Mouse (Mus musculus) erythroblast, embryonic 14.5 days (primary cell): Measurements from ENCODE around the gene Bmf. TPM values are rescaled to one million over a fixed set of nuclear protein-coding genes. Genes with fewer than 3 reads are reported as not detected.

Experiments
- H3K27me3 ChIP-seq: 2 replicates; pipeline ENCODE4 v1.6.1; 2012; ENCODE audit warnings: inconsistent platforms; ENCODE audit not compliant: control insufficient read depth
- H3K36me3 ChIP-seq: 2 replicates; pipeline ENCODE4 v1.6.1; 2012; ENCODE audit warnings: mild to moderate bottlenecking, inconsistent platforms; ENCODE audit not compliant: control insufficient read depth
- H3K4me1 ChIP-seq: 2 replicates; pipeline ENCODE4 v1.6.1; 2012; ENCODE audit warnings: inconsistent platforms; ENCODE audit not compliant: control insufficient read depth
- H3K4me3 ChIP-seq: replicated peaks from 2 replicates; pipeline ENCODE3; 2012; ENCODE audit warnings: moderate library complexity, mild to moderate bottlenecking, inconsistent platforms
- H3K9me3 ChIP-seq: 2 replicates; pipeline ENCODE4 v1.6.1; 2012; ENCODE audit warnings: low read length, inconsistent platforms, mixed read lengths; ENCODE audit not compliant: control insufficient read depth
- GATA1 ChIP-seq: IDR thresholded peaks from 2 replicates; pipeline ENCODE4 v1.6.1; 2012; ENCODE audit warnings: low read length, inconsistent platforms, mixed read lengths
- TAL1 ChIP-seq: IDR thresholded peaks from 3 replicates; pipeline ENCODE4 v1.6.1; 2012; ENCODE audit warnings: low read length, inconsistent platforms, mixed read lengths
- polyA plus RNA-seq: library from polyadenylated mRNA; stranded (reverse); fragments of >175 nt; gene quantifications from 2 replicates; pipeline ENCODE4 v1.2.3, GENCODE M21; 2012

Bmf gene
- polyA plus RNA-seq, 1 experiment: 0.18 TPM

DNA sequence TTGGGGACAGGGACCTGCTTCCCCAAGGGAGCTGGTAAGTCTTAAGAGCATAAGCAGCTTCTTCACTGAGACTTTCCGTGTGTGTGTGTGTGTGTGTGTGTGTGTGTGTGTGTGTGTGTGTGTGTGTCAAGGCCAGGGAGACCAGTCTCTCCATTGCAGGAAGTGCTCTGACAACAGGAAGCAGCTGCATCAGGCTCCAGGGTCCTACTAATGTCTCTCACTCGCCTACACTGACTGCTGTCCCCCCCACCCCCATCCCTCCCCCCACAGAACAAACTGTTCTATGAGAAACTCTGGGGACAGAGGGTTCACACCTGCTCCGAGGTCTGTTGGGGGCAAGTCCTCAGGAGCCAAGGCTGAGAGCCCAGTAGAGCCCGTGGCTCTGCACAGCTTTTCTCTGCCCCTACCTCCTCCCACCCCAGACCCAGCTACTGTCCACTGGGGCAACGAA is 58.2 kb downstream of the Bmf start:
- Histone ChIP-seq H3K9me3 (no peaks in the 10 kb centered on the region), H3K27me3 (no peaks in the 10 kb centered on the region), H3K4me3 (no peak overlapping the region), H3K4me1 (peaks cover 3% of the 10 kb centered on the region; the same call in 1 of the 2 replicates), H3K36me3 (no peaks in the 10 kb centered on the region)
- no peak for TF ChIP-seq TAL1

DNA sequence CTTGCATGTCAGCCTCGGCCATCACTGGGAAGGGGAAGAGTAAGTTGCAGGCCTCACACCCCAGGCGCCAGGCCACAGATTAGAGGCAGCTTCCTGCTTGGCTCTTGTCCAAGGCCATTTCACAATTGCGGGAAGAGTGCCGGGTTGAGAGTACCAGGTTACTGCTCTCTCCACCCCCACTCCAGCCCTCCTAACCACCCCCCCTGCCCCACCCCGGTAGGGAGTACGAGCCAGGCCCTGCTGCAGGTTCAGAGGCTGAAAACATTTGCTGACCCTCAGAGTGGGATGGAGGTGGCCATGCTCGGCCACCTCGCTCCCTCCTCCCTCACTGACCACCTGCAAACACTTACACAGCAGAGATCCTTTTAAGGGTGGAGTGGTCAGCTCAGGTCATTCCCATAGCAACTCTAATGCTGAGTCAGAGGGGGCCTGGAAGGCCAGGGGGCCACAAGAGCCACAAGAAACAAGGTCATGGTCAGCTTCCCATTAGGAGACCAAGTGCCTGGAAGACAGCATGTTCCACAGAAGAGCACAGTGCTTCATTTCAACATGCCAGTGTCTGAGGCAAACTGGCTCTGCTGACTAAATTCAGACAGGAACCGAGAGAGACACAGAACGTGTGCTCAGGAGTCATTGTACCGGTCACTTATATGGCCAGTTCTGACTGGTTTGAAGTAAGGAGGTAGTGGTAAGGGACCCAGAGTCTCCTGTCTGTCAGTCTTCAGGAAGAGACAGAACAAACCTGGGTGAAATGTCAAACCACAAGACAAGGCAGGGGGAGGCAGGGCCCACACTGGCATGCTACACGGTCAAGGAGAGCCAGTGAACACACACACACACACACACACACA is 59.0 kb downstream of the Bmf start:
- H3K4me1 ChIP-seq: peaks cover 3% of the 10 kb centered on the region; the same call in 1 of the 2 replicates
- TF ChIP-seq GATA1 (no peak), TAL1 (no peak)
- H3K9me3 ChIP-seq: no peaks in the 10 kb centered on the region
- H3K4me3 ChIP-seq: no peak overlapping the region
- H3K27me3 ChIP-seq: no peaks in the 10 kb centered on the region
- H3K36me3 ChIP-seq: no peaks in the 10 kb centered on the region

DNA sequence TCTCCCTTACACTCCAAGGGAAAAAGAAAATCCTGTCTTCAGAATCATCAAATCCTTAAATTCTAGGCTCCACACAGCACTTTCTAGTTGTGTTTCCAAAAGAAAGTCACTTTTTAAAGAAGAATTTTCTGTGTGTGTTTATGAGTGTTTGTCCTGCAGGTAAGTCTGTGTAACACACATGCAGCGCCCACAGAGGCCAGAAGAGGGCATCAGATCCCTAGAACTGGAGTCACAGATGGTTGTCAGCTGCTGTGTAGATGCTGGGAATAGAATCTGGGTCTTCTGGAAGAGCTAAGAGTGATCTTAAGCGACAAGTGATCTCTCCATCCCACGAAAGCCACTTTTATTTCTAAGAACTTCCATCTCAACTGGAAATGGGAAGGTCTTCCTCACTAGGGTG is 61.7 kb downstream of the Bmf start:
- TF ChIP-seq GATA1: no peak
- TF ChIP-seq TAL1: no peak
- Histone ChIP-seq H3K36me3 (no peaks in the 10 kb centered on the region), H3K4me1 (peaks cover 3% of the 10 kb centered on the region; the same call in 1 of the 2 replicates), H3K9me3 (no peaks in the 10 kb centered on the region), H3K27me3 (peaks cover 4% of the 10 kb centered on the region; the same call in 1 of the 2 replicates), H3K4me3 (no peak overlapping the region)

GRCm38 (mm10) chr2:118486933-118487332 is 62.6 kb downstream of the Bmf start:
- H3K9me3 ChIP-seq: no peaks in the 10 kb centered on the region
- TF ChIP-seq GATA1 (no peak), TAL1 (no peak)
- no peaks in the 10 kb centered on the region for H3K36me3 ChIP-seq
- peaks cover 3% of the 10 kb centered on the region; the same call in 1 of the 2 replicates for H3K4me1 ChIP-seq
- no peak overlapping the region for H3K4me3 ChIP-seq
- peaks cover 4% of the 10 kb centered on the region; the same call in 1 of the 2 replicates for H3K27me3 ChIP-seq

- no peaks in the 10 kb centered on the region for H3K36me3 ChIP-seq
Observed at GRCm38 (mm10) chr2:118485415-118485814, 64.1 kb downstream of the Bmf start.

GRCm38 (mm10) chr2:118484386-118484898 is 65.0 kb downstream of the Bmf start:
- TF ChIP-seq GATA1: no peak
- no peak for TF ChIP-seq TAL1

More at GRCm38 (mm10) chr2:118485415-118485814, 64.1 kb downstream of the Bmf start:
- peaks cover 4% of the 10 kb centered on the region; the same call in 1 of the 2 replicates for H3K27me3 ChIP-seq
- H3K9me3 ChIP-seq: no peaks in the 10 kb centered on the region
- peaks cover 18% of the 10 kb centered on the region for H3K4me1 ChIP-seq
- no peak for TF ChIP-seq TAL1
- TF ChIP-seq GATA1: no peak
- no peak overlapping the region for H3K4me3 ChIP-seq

GRCm38 (mm10) chr2:118483032-118483431 is 66.5 kb downstream of the Bmf start:
- H3K4me3 ChIP-seq: no peak overlapping the region
- H3K36me3 ChIP-seq: peaks cover 3% of the 10 kb centered on the region
- peaks cover 4% of the 10 kb centered on the region; the same call in 1 of the 2 replicates for H3K27me3 ChIP-seq
- no peaks in the 10 kb centered on the region for H3K9me3 ChIP-seq
- TF ChIP-seq GATA1 (no peak), TAL1 (no peak)
- H3K4me1 ChIP-seq: peaks cover 32% of the 10 kb centered on the region

More at GRCm38 (mm10) chr2:118484386-118484898, 65.0 kb downstream of the Bmf start:
- Histone ChIP-seq H3K9me3 (no peaks in the 10 kb centered on the region), H3K36me3 (no peaks in the 10 kb centered on the region), H3K4me1 (peaks cover 26% of the 10 kb centered on the region), H3K4me3 (no peak overlapping the region), H3K27me3 (peaks cover 4% of the 10 kb centered on the region; the same call in 1 of the 2 replicates)

DNA sequence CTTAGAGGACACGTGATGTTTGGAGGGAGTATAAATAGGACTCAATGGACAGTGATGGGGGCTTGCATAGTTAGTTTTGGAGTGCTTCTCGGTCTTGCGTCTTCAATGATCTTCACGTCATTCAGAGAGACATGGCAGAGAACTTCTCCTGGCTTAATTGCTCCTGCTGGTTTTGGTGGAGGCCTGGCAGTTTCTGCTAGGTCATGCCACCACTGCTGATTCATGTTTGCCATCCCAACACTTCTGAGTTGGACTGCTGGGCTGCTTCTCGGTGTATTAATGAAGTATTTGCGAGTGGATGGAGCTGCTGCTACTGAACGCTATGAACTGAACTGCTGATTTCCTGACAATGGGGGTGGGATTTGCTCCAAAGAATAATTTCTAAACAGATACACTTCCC is 68.6 kb downstream of the Bmf start:
- Histone ChIP-seq H3K36me3 (peaks cover 16% of the 10 kb centered on the region), H3K27me3 (peaks cover 4% of the 10 kb centered on the region; the same call in 1 of the 2 replicates), H3K4me1 (peaks cover 36% of the 10 kb centered on the region), H3K9me3 (no peaks in the 10 kb centered on the region), H3K4me3 (no peak overlapping the region)
- TF ChIP-seq TAL1 (no peak), GATA1 (no peak)

GRCm38 (mm10) chr2:118479550-118479909 is 70.0 kb downstream of the Bmf start, which contains the start of gene Srp14:
TSS of gene Srp14 (minus strand) at chr2:118479711.
- Histone ChIP-seq H3K9me3 (no peaks in the 10 kb centered on the region), H3K4me1 (peaks cover 36% of the 10 kb centered on the region), H3K27me3 (peaks cover 4% of the 10 kb centered on the region; the same call in 1 of the 2 replicates), H3K4me3 (peak within 1 kb of the TSS; percentile 100), H3K36me3 (peaks cover 30% of the 10 kb centered on the region)
- TF ChIP-seq GATA1 (no peak), TAL1 (no peak)
